Comparison of ENCODE assay signal across 27 mouse cellular contexts in genomic region chr8:94432212-94432611, GRCm38 (mm10). TPM values are rescaled to one million over a fixed set of nuclear protein-coding genes. Genes with fewer than 3 reads are reported as not detected.
"Had no signal": no experiment of that assay in that cellular context is flagged by ENCODE, and none has a peak within 500 bp of the region (broad histone marks: within the 10 kb centered on the region; RNA-seq: fewer than 3 reads in every experiment).

No protein-coding gene starts in this region.

- H3K4me3 ChIP-seq: gastrocnemius, adult 2 months; heart, adult 2 months; heart, embryonic 13.5 days; heart, embryonic 15.5 days; hindbrain, embryonic 10.5 days; hindbrain, embryonic 12.5 days; intestine, embryonic 15.5 days; layer of hippocampus, adult 2 months; left cerebral cortex, adult 2 months; limb, embryonic 10.5 days; limb, embryonic 12.5 days had no signal

- H3K9ac ChIP-seq: heart, embryonic 13.5 days; heart, embryonic 15.5 days; hindbrain, embryonic 12.5 days; hindbrain, embryonic 14.5 days; intestine, embryonic 15.5 days; limb, embryonic 12.5 days had no signal

- H3K27ac ChIP-seq: gastrocnemius, adult 2 months; heart, adult 2 months; heart, embryonic 13.5 days; heart, embryonic 15.5 days; hindbrain, embryonic 10.5 days; hindbrain, embryonic 12.5 days; hindbrain, embryonic 14.5 days; intestine, embryonic 15.5 days; layer of hippocampus, adult 2 months; left cerebral cortex, adult 2 months; limb, embryonic 10.5 days; limb, embryonic 12.5 days had no signal

- H3K9me3 ChIP-seq: heart, embryonic 13.5 days; heart, embryonic 15.5 days; hindbrain, embryonic 10.5 days; hindbrain, embryonic 12.5 days; intestine, embryonic 15.5 days; limb, embryonic 10.5 days; limb, embryonic 12.5 days had no signal

- ATAC-seq: hindbrain, embryonic 16.5 days; inflammation-experienced regulatory T-cells, adult 6 months; intestine, embryonic 15.5 days; intestine, postnatal 0 days had no signal

- H3K36me3 ChIP-seq: heart, embryonic 13.5 days; heart, embryonic 15.5 days; hindbrain, embryonic 10.5 days; hindbrain, embryonic 12.5 days; intestine, embryonic 15.5 days; limb, embryonic 10.5 days; limb, embryonic 12.5 days had no signal

- H3K4me2 ChIP-seq: heart, embryonic 11.5 days; heart, embryonic 13.5 days; heart, embryonic 15.5 days; hindbrain, embryonic 12.5 days; hindbrain, embryonic 14.5 days; intestine, embryonic 15.5 days; limb, embryonic 12.5 days; liver, embryonic 11.5 days had no signal

- DNase-seq: gastrocnemius, adult 2 months; gastrocnemius, postnatal 10 days; gastrocnemius, postnatal 25 days; heart, adult 2 months; heart, postnatal 14 days; heart, postnatal 36 days; kidney, adult 18-20 months; kidney, adult 8-10 months; kidney, postnatal 10 days; kidney, postnatal 25 days; kidney, postnatal 4 days; liver had no signal

RNA-seq across cellular contexts. Expression of gene Nlrc5, which starts 1.9 kb away (rescaled TPM):
- polyA plus RNA-seq: heart, embryonic 11.5 days; limb, embryonic 10.5 days; liver, embryonic 11.5 days had no signal
